Mouse (Mus musculus) monocyte, adult 5-6 weeks (primary cell): Measurements from ENCODE around the gene Sh2d4b. TPM values are rescaled to one million over a fixed set of nuclear protein-coding genes. Genes with fewer than 3 reads are reported as not detected.

Experiments
- ATAC-seq: fragments of 153-309, 156-312 bp; replicated peaks from 2 replicates; pipeline ENCODE4 v1.8.0; 2017; ENCODE audit warnings: mild to moderate bottlenecking; ENCODE audit not compliant: low TSS enrichment, insufficient number of reproducible peaks, severe bottlenecking, poor library complexity, low FRiP score
- total RNA-seq: library from RNA; stranded (forward); fragments of 200-1000, 200-491, 200-594 nt; gene quantifications from 3 replicates; pipeline ENCODE4 v1.2.3, GENCODE M21; 2017

Sh2d4b gene
- total RNA-seq: 1.1 to 4.8 TPM (median 1.5 TPM) in 3 replicates

- no peak for ATAC-seq
These were observed at the start of gene Sh2d4b for GRCm38 (mm10) chr14:40893196-40893595. TSS of gene Sh2d4b (minus strand) at chr14:40893266.

GRCm38 (mm10) chr14:40942429-40942828 lies 49.4 kb upstream of the Sh2d4b start:
- no peak for ATAC-seq

GRCm38 (mm10) chr14:40938380-40938987 lies 45.4 kb upstream of the Sh2d4b start:
- ATAC-seq: no peak

GRCm38 (mm10) chr14:40937052-40937451 lies 44.0 kb upstream of the Sh2d4b start:
- no peak for ATAC-seq

- ATAC-seq: no peak
These were observed 42.4 kb upstream of the Sh2d4b start for GRCm38 (mm10) chr14:40935481-40935880.

GRCm38 (mm10) chr14:40935054-40935453 lies 42.0 kb upstream of the Sh2d4b start:
- ATAC-seq: no peak

GRCm38 (mm10) chr14:40933328-40933727 lies 40.3 kb upstream of the Sh2d4b start:
- peak; percentile 48; the same call in 1 of the 2 replicates for ATAC-seq

- ATAC-seq: no peak
These were observed 39.2 kb upstream of the Sh2d4b start for GRCm38 (mm10) chr14:40932225-40932624.

GRCm38 (mm10) chr14:40931115-40931829 lies 38.2 kb upstream of the Sh2d4b start:
- no peak for ATAC-seq

GRCm38 (mm10) chr14:40929943-40930342 lies 36.9 kb upstream of the Sh2d4b start:
- ATAC-seq: peak; percentile 37

GRCm38 (mm10) chr14:40928897-40929296 lies 35.8 kb upstream of the Sh2d4b start:
- no peak for ATAC-seq

GRCm38 (mm10) chr14:40927041-40927440 lies 34.0 kb upstream of the Sh2d4b start:
- ATAC-seq: no peak

- ATAC-seq: peak; percentile 49
These were observed 31.5 kb upstream of the Sh2d4b start for GRCm38 (mm10) chr14:40924378-40925113.

GRCm38 (mm10) chr14:40921241-40921640 lies 28.2 kb upstream of the Sh2d4b start:
- ATAC-seq: peak; percentile 34

- ATAC-seq: peak; percentile 62
These were observed 26.5 kb upstream of the Sh2d4b start for GRCm38 (mm10) chr14:40919521-40919920.

GRCm38 (mm10) chr14:40918477-40918876 lies 25.4 kb upstream of the Sh2d4b start:
- ATAC-seq: no peak

- peak; percentile 27; the same call in 1 of the 2 replicates for ATAC-seq
These were observed 24.6 kb upstream of the Sh2d4b start for GRCm38 (mm10) chr14:40917632-40918031.

GRCm38 (mm10) chr14:40916667-40917066 lies 23.6 kb upstream of the Sh2d4b start:
- no peak for ATAC-seq

GRCm38 (mm10) chr14:40915838-40916237 lies 22.8 kb upstream of the Sh2d4b start:
- ATAC-seq: no peak

GRCm38 (mm10) chr14:40914701-40915100 lies 21.6 kb upstream of the Sh2d4b start:
- ATAC-seq: no peak
